Mouse (Mus musculus) MEL-GATA-1-ER (cell line): ENCODE measurements around the gene Cep57l1.
"Not testable (repeated sequence)": the region's sequence is repeated elsewhere in the genome, so short reads cannot be mapped to it uniquely, and the experiment has no call there.

Experiments
- DNase-seq: peaks from one replicate; pipeline ENCODE4 v3.0.0-alpha.2; 2012; ENCODE audit warnings: low read depth; ENCODE audit errors: extremely low read depth

The Cep57l1 gene

GRCm38 (mm10) chr10:41809771-41810563, at the start of gene Cep57l1, which contains the start of gene Sesn1:
Gene Cep57l1, minus strand, starts transcription at chr10:41809871.
Gene Sesn1, plus strand, starts transcription at chr10:41809935.
- DNase-seq: peak; percentile 67

- DNase-seq: no peak
These were observed 39.0 kb upstream of the Cep57l1 start for GRCm38 (mm10) chr10:41848721-41849120.

GRCm38 (mm10) chr10:41847737-41848136, 38.1 kb upstream of the Cep57l1 start:
- DNase-seq: no peak

GRCm38 (mm10) chr10:41838911-41839310, 29.2 kb upstream of the Cep57l1 start:
- DNase-seq: no peak

- DNase-seq: no peak
These were observed 24.5 kb upstream of the Cep57l1 start for GRCm38 (mm10) chr10:41834131-41834530.

- DNase-seq: no peak
These were observed 22.5 kb upstream of the Cep57l1 start for GRCm38 (mm10) chr10:41832191-41832590.

- DNase-seq: no peak
These were observed 21.3 kb upstream of the Cep57l1 start for GRCm38 (mm10) chr10:41830851-41831522.

- DNase-seq: no peak
These were observed 20.8 kb upstream of the Cep57l1 start for GRCm38 (mm10) chr10:41830445-41830844.

- DNase-seq: no peak
These were observed 20.3 kb upstream of the Cep57l1 start for GRCm38 (mm10) chr10:41829980-41830379.

- no peak for DNase-seq
These were observed 19.5 kb upstream of the Cep57l1 start for GRCm38 (mm10) chr10:41829191-41829590.

- DNase-seq: no peak
These were observed 18.1 kb upstream of the Cep57l1 start for GRCm38 (mm10) chr10:41827784-41828183.

GRCm38 (mm10) chr10:41826526-41827116, 16.9 kb upstream of the Cep57l1 start:
- peak; percentile 85 for DNase-seq

GRCm38 (mm10) chr10:41825996-41826395, 16.3 kb upstream of the Cep57l1 start:
- DNase-seq: no peak

GRCm38 (mm10) chr10:41825041-41825440, 15.4 kb upstream of the Cep57l1 start:
- no peak for DNase-seq

GRCm38 (mm10) chr10:41823916-41824315, 14.2 kb upstream of the Cep57l1 start:
- no peak for DNase-seq

- DNase-seq: not testable (repeated sequence)
These were observed 13.6 kb upstream of the Cep57l1 start for GRCm38 (mm10) chr10:41823282-41823675.

GRCm38 (mm10) chr10:41822573-41823281, 13.1 kb upstream of the Cep57l1 start:
- DNase-seq: no peak

- DNase-seq: no peak
These were observed 11.5 kb upstream of the Cep57l1 start for GRCm38 (mm10) chr10:41821171-41821570.

- DNase-seq: no peak
These were observed 10.7 kb upstream of the Cep57l1 start for GRCm38 (mm10) chr10:41820401-41820800.

- no peak for DNase-seq
These were observed 9.6 kb upstream of the Cep57l1 start for GRCm38 (mm10) chr10:41819307-41819706.

GRCm38 (mm10) chr10:41818733-41819070, 9.0 kb upstream of the Cep57l1 start:
- DNase-seq: not testable (repeated sequence)
